Mouse (Mus musculus) left cerebral cortex, postnatal 4 days (tissue): Measurements from ENCODE around the gene Zic2. TPM values are rescaled to one million over a fixed set of nuclear protein-coding genes. Genes with fewer than 3 reads are reported as not detected.
A peak's percentile ranks its signal among the peaks of the same experiment; 100 is the strongest.

Experiments used
- DNase-seq: peaks from one replicate; pipeline ENCODE4 v3.0.0-alpha.2; 2022
- intact Hi-C: fragments of 180-260 bp; cut with DNase I; formaldehyde crosslinking; loops from one replicate; pipeline ENCODE4 v1.15.1; 2025
- total RNA-seq, 2 experiments: library from RNA; stranded (reverse); gene quantifications; 2 replicates each; pipeline ENCODE4 v1.2.3; 2021

The Zic2 gene
- total RNA-seq, 2 experiments from 2014 or later = 22.4 to 24.1 TPM

DNA sequence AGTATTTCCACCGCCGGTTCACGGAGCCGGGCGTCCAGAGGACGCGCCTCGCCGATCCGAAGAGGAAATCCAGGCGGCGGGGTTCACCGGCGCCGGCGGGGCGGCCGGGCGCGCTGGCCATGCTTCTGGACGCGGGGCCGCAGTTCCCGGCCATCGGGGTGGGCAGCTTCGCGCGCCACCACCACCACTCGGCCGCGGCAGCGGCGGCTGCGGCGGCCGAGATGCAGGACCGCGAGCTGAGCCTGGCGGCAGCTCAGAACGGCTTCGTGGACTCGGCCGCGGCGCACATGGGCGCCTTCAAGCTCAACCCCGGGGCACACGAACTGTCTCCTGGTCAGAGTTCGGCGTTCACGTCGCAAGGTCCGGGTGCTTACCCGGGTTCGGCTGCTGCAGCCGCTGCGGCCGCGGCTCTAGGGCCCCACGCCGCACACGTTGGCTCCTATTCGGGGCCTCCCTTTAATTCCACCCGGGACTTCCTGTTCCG is 364 bp downstream of the Zic2 start:
- peak; percentile 30 for DNase-seq
- intact Hi-C loops = loop anchor here (5.0 kb wide), 1 partner anchor 248 kb away; no protein-coding TSS in a partner anchor

DNA sequence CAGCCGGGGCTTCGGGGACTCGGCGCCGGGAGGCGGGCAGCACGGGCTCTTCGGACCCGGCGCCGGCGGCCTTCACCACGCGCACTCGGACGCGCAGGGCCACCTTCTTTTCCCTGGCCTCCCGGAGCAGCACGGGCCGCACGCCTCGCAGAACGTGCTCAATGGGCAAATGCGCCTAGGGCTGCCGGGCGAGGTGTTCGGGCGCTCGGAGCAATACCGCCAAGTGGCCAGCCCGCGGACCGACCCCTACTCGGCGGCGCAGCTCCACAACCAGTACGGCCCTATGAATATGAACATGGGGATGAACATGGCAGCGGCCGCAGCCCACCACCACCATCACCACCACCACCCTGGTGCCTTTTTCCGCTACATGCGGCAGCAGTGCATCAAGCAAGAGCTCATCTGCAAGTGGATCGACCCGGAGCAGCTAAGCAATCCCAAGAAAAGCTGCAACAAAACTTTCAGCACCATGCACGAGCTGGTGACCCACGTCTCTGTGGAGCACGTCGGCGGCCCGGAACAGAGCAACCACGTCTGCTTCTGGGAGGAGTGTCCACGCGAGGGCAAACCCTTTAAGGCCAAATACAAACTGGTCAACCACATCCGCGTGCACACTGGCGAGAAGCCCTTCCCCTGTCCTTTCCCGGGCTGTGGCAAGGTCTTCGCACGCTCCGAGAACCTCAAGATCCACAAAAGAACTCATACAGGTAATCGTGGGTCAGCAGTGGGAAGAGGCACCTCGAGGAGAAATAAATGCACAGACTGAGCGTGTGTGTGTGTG is 996 bp downstream of the Zic2 start:
- intact Hi-C loops = loop anchor here (5.0 kb wide), 1 partner anchor 249 kb away; no protein-coding TSS in a partner anchor
- DNase-seq = peak; percentile 37

DNA sequence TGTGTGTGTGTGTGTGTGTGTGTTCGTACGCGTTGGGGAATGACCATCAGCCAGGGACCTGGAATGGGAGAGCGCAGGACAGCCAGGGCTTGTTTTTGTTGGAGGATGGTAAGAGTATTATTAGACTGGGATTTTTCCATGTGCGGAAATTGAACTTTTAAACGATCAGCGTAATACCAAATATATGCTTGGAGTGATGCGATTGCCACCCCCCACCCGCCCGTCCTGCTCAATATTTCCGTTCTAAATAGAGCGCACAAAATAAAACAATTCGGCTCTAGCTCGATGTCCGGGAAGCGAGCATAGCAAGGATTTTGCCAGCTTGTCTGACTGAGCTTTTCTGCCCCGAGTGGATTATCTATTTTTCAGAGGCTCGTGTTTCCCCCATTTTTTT is 1.6 kb downstream of the Zic2 start:
- intact Hi-C loops = loop anchor here (5.0 kb wide), 1 partner anchor 250 kb away; no protein-coding TSS in a partner anchor
- DNase-seq = no peak

DNA sequence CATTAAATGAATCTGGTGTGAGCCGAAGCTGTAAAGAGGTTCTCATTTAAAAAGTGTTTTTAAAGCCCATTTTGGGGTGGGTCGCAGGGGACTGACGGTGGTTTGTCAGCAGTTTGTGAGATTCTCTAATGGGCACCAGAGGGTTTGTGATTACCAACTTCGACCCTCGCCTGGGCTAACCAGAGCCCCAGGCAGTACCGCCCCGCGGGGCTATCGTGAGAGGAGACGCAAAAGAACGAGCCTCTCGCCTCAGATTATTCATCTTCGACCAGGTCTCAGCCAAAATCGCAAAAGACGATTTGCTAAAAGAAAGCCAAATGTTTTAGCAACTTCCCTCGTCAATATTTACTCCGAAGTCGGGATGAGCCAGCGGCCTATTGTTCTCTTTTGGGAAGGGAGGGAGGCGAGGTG is 2.0 kb downstream of the Zic2 start:
- intact Hi-C loops = loop anchor here (5.0 kb wide), 1 partner anchor 250 kb away; no protein-coding TSS in a partner anchor
- DNase-seq = no peak

DNA sequence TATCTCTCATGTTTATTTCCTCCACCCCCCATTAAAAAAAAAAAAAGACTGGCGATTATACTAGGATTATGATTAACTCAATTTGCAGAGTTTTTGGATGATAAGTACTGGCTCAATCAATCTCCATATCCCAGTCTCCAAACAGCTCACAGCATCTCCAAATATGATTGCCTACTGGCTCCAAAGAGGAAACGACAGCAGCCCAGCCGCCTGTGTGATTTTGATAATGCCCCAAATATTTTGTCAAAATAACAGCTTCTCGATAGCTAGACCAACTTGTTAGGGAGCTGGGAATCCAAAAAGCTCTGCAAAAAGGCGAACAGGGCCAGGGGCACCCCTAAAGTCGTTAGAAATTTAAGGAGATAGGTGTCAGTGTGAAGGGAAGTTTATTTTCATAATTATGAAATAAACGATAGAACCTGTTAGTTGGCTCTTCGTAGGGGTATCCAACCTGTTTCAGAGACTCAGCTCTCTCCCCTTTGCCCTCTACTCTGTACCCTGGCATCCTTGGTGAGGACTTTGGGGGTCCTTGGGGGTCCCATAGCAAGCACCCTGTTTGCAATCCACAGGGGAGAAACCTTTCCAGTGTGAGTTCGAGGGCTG is 2.8 kb downstream of the Zic2 start:
- DNase-seq = no peak
- intact Hi-C loops = loop anchor here (5.0 kb wide), 1 partner anchor 251 kb away; no protein-coding TSS in a partner anchor

DNA sequence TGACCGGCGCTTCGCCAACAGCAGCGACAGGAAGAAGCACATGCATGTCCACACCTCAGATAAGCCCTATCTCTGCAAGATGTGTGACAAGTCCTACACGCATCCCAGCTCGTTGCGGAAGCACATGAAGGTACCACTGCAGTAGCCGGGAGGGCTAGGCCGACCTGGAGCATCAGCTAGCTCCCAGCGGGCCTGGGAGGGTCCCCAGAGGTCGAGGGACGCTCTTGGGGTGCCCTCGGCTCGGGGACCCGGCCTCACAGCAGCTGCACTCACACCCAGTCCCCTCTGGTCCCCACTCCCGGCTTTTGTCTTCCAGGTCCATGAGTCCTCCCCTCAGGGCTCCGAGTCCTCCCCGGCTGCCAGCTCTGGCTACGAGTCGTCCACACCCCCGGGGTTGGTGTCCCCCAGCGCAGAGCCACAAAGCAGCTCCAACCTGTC is 3.4 kb downstream of the Zic2 start:
- intact Hi-C loops = loop anchor here (5.0 kb wide), 1 partner anchor 251 kb away; no protein-coding TSS in a partner anchor
- peak; percentile 65 for DNase-seq

DNA sequence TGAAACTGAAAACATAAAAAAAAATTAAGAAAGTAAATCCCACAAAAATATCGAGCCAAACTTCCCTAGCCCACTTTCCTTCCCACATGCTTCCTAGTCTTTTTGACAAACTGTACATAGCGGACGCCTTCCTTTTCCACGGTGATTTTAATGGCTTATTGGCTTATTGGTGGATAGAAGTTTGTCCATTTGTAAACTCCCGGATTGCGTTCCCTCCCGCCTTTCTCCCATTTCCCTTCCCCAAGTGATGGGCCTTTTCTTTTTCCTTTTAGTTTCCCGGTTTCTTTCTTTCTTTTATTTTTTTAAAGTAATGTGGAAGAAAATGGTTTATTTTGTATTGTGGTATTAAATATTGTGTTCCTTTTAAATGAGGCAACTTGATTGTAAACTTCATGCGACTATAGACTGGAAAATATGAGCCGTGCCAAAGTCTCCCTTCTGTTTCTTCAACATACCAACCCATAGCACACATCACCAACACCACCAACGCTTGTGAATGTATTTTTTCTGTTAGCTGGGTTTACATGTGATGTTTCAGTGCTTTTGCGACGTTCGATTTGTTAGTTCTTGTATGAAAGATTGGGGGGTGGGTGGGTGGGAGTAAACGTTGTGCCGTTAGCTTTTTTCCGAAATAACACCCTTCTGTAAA is 4.3 kb downstream of the Zic2 start:
- no peak for DNase-seq
- intact Hi-C loops = loop anchor here (5.0 kb wide), 2 partner anchors 252 to 398 kb away; no protein-coding TSS in a partner anchor

DNA sequence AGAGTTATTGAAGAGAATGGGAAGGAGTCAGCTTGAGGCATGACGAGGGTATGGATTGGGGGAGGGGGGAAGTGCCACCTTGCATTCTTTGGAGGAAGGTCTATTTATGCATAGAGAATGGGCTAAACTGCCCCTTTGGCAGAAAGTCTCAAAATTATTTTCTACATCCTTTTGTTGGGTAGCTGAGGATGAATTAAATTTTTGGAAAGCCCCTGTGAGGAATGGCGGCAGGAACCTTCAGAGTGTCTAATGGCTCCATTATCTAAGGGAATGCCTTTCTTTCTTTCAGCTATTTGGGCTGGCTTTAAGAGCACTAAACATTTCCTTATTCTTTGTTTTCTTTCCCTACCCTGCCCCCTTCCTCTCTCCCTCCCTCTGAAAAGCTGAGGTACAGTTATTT is 5.1 kb downstream of the Zic2 start:
- DNase-seq = no peak
- intact Hi-C loops = loop anchor here (5.0 kb wide), 1 partner anchor 397 kb away; no protein-coding TSS in a partner anchor

DNA sequence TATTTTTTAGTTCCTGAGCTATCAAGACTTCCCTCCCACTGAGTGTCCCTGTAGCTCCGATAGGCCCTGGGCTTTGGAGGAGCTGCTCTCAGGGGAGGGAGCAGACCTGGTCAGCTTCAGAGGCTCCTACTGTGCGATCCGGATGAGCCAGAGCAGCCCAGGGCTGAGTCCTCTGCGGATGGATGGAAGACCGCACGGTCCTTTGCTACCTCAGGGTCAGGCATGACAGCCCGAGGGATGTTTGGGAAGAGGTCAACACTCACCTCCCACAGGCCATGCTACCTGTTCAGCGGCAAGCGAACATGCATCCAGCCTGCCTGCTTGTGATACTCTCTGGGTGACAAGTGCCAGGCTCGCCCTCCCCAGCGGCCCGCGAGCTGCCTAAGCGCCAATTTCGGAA is 5.9 kb downstream of the Zic2 start:
- intact Hi-C loops = loop anchor here (5.0 kb wide), 1 partner anchor 396 kb away; no protein-coding TSS in a partner anchor
- DNase-seq = peak; percentile 41

DNA sequence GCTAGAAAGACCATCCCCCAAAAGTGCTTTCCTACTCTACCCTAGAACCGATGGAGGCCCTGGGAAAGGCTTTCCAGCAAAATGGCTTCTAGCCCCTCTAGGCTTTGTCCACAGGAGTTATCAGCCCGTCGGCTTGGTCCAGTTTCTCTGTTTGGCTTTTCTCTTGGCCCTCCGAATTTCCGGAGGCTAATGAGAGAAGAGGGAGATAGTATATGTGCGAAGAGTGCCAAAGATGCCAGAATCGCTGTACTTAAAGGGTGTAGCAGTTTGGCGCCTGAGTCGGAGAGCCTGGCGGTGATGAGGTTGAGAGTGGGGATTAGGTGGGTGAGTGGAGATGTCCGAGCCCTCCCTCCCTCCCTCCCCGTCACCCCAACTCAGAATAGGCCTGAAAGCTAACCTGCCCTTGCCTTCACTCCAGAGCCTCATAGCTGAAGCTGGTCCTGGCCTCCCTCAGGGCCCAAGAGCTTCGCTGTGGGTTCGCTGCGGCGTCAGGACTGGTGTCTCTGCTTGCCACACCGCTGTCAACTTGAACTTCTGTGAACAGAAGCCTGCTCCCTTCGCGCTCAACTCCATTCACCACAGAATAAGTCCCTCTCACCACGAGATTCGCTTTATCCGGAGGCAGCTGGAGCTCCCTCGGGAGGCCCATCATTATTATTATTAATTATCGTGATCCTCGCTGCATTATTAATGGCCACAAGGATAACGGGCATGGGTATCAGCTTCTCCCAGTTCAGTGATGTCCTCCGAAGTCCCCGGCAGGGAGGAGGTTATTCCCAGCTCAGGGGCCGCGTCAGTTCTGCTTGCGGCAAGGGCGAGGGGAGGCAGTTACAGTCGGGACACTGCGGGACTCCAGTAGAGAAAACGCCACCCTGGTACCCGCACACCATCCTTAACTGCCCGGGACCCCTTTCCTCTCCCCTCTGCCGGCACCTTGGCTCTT is 7.1 kb downstream of the Zic2 start:
- intact Hi-C loops = loop anchor here (5.0 kb wide), 1 partner anchor 395 kb away; no protein-coding TSS in a partner anchor
- peak; percentile 51 for DNase-seq

DNA sequence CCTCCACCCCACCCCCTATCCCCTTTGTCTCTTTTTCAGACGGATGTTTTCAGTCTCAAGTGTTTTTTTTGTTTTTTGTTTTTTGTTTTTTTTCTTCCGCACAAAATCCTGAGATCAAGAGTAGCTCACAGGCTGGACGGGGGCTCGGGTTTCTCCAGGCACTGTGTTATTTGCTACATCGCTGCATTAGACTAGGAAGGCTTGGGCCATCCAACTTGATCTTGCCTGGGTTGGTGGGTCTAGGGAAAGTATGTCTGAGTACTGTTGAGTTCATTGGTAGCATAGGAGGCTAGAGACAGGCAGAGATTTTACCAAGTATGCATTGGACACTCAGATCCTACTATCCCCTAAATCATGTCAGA is 7.8 kb downstream of the Zic2 start:
- intact Hi-C loops = loop anchor here (5.0 kb wide), 1 partner anchor 394 kb away; no protein-coding TSS in a partner anchor
- DNase-seq = no peak

DNA sequence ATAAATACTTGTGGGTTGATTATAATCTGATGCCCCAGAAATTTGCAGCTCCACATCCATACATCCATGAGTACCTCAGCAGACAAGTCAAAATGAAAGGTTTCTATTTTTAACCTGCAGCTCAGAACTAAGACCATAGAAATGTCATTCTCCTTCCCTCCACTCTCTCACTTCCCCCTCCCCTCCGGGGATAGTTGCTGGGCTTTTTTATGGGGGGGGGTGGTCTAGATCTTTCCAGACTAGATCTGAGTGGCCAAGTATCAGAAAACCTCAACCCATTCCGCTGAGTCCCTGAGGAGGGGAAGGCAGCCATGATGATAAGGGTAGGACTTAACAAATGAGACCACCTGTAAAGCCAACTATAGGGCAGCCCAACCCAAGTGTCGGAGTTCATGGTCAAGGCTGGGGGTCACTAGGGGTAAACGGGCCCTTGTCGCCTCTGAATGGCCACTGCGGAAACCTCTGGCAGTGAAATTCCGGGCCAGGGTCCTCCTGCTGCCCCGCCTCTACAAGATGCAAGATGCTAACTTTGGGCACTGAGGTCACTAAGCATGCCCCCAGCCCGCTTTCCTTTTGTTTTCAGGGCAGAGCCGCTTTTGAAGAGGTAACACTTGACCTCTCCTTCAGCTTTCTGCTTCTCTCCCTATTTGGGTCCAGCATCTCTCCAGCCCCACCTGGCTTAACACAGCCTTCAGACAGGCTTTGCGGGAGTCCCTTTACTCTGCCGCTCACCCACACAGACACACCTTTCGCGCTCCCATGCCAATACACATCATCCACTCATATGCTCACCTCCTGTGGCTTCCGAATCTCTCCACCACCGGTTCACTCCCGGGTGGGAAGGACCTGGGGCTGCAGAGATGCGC is 8.6 kb downstream of the Zic2 start:
- peak; percentile 45 for DNase-seq

DNA sequence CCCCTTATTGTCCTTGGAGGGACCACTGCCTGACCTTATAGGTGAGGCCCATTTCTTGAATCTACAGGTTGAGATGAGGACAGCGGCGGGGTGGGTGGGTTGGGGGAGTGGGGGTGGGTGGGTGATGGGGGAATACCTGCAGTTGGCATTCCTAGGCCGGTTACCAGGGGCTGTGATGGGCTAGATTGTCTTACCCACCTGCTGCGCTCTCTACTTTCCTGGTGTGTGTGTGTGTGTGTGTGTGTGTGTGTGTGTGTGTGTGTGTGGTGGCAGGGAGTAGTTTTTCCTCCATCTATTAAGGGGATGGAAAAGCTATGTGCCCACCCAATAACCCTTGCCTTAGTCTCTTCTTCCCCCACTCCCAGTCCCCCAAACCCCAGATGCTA is 9.2 kb downstream of the Zic2 start:
- DNase-seq = no peak
- intact Hi-C loops = loop anchor here (5.0 kb wide), 1 partner anchor 393 kb away; no protein-coding TSS in a partner anchor

More for the DNA sequence above, 8.6 kb downstream of the Zic2 start:
- intact Hi-C loops = loop anchor here (5.0 kb wide), 1 partner anchor 394 kb away; no protein-coding TSS in a partner anchor

DNA sequence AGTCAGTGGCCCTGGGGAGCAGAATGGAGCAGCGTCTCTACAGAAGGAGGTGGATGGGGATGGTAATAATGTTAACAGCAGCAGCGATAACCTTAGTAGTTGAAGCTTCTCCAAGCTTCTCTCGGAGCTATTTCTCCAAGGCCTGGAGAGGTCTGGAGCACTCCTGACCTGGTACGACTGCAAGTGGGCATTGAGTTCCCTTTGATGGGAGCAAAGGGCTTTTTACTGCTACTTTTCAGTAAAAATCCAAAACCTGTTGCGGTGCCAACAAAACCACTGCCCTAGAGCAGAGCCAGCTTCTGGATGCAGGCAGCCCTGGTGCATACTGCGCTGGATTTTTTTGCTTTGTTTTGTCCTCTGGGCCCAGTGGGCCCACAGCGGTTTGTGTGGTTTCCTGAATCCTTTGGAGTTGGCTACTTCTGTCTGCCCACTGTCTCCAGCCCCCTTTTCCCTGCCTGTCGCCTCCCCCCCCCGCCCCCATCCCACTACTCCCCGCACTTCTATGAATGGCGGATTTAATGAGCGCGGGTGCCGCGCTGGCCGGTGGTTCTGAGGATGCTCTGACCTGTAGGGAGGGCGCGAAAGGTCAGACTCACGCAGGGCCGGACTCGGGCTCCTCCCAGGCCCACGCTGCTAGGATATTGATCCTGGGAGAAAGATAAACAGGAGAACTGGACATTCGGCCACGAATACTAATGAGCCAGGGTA is 9.8 kb downstream of the Zic2 start:
- DNase-seq = peak; percentile 66
- intact Hi-C loops = loop anchor here (5.0 kb wide), 1 partner anchor 392 kb away; no protein-coding TSS in a partner anchor

DNA sequence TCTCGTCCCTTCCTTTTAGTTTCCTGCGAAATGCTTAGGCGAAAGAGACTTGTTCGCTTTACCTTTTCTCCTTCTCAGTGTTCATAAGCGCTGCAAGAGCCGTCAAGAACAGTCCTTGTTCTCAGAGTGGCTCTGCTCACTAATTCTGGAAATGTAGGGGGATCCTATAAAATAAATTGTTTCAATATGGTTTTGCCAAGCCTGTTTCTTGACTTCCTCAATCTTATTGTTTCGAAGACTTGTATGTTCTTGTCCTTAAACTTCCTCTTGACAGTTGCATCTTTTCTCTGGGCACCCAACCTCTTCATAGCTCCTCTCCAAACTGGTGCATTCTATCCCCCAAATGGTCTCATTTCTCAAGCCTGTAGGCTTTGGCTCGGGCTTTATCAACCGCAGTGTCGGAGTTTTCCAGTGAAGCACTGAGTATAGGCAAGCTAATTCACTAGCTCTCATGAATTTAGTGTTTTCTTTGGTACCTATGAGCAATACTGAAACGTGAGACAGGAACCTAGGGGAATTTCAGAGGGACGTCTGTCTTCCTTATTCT is 10.5 kb downstream of the Zic2 start:
- DNase-seq = no peak
- intact Hi-C loops = no loop called here

DNA sequence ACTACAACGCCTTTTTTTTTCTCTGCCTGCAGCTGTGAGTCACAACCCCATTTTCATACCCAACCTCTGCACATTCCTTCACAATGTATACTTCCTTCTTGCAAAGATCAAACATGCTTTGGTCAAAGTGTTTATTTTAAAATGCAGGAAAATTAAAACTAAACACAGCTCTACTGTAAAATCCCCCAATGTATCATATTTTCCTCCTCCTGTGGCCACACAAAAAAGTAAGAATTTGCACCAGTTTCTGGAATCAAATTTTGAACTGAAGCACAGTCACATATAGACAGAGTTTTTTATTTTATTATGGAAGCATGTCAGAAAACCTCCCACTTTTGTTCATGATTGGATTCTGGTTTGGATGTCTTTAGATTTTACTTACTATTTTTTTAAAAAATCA is 11.4 kb downstream of the Zic2 start:
- no peak for DNase-seq
- intact Hi-C loops = no loop called here

DNA sequence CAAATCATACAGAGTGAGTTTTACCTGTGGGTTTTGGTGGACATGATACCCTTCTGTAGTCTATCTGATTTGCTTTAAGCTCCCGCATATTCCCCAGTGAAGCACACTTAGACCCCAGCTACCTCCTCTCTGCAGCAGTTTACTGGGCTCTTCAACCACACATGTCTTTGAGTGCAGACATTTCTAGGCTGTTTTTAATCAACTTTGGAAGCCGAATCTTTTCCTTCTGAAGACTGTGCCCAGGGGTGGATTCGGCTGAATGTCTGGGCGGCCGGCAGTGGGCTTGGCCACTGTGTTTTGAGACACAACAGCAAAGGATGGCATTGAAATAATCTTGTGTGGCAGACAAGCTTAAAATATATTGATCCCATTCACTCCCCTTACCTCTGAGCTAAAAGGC is 12.1 kb downstream of the Zic2 start:
- DNase-seq = no peak
- intact Hi-C loops = no loop called here

DNA sequence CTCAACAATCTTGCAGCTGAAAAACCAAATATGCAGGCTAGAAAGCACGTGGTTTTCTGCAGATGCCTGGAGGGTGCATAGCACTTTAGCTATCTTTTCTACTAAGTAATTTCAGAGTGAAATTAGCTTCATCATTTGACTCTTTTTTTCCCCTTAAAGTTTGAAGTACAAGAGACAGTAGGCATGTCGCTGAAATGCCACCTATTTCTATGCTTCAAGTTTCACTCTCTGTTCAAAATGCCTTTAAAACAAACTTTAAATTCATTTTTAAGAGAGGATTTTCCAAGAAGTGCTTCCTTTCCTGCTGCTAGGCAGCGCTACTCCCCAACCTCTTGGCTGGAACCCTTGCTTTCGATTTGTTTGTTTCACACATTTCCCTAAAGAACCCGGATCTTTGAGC is 13.8 kb downstream of the Zic2 start:
- DNase-seq = no peak

More for the DNA sequence above, 13.8 kb downstream of the Zic2 start:
- intact Hi-C loops = no loop called here
